Mouse (Mus musculus) G1E-ER4 (cell line): ENCODE data around the gene Enpp1. TPM values are rescaled to one million over a fixed set of nuclear protein-coding genes. Genes with fewer than 3 reads are reported as not detected.

ENCODE experiments used
- GATA1 ChIP-seq: IDR thresholded peaks from one replicate; pipeline ENCODE4 v1.8.0; 2012; ENCODE audit warnings: low read length, inconsistent platforms
- polyA plus RNA-seq: library from polyadenylated mRNA; stranded (reverse); fragments of >175 nt; gene quantifications from 2 replicates; pipeline ENCODE4 v1.2.3, GENCODE M21; 2012

The Enpp1 gene
- polyA plus RNA-seq, 1 experiment: not detected

DNA sequence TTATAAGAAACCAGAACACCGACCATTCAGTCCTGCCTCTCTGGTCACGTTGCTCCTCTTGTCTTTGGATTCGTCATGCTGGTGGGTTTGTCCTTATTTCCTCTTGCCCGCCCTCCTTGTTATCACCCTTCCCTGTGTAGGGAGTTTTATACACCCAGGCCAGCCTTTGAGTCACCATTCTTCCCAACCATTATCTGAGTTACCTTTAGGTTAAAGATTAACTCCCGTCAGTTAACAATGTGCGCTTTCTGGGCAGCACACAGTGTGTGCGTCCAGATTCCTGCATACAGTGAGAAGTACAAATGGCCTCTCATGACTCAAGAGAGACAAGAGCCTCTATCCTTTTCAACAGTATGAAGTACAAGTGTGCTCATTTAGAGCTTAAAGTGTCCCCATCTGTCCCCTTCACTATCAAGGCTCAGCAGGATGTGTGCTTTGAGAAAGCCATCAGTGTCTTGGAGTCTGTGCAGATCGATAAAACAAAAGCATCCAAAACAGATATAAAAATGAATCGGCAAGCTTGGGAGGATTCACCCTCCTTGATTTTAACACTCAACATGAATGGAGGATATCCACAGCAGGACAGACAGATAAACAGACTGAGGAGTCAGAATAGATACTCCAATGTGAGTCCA, 82.8 kb downstream of the Enpp1 start:
- TF ChIP-seq GATA1: peak; percentile 87

GRCm38 (mm10) chr10:24628466-24628865, 83.5 kb downstream of the Enpp1 start:
- TF ChIP-seq GATA1: no peak

GRCm38 (mm10) chr10:24627262-24627661, 84.7 kb downstream of the Enpp1 start:
- TF ChIP-seq GATA1: no peak

- no peak for TF ChIP-seq GATA1
Observed at GRCm38 (mm10) chr10:24625060-24625701, 86.8 kb downstream of the Enpp1 start.

GRCm38 (mm10) chr10:24622586-24622985, 89.4 kb downstream of the Enpp1 start:
- TF ChIP-seq GATA1: no peak

GRCm38 (mm10) chr10:24621572-24621971, 90.4 kb downstream of the Enpp1 start:
- TF ChIP-seq GATA1: no peak

DNA sequence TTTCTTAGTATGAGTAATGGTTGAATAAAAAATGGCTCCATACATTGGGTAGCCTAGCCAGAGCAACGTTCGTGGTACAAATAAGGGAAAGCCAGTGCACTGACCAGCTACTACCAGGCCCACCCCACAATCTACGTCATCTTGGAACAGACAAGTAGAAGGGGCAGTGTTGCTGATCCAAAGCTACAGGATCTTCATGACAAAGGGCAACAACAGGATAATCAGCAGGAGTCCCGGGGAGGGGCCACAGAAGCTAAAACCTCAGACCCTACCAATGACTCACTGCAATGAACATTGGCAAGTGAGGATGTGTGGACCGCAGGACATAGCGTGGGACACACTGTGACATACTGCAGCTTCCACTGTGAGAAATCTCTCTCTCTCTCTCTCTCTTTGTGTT, 96.2 kb downstream of the Enpp1 start:
- no peak for TF ChIP-seq GATA1

GRCm38 (mm10) chr10:24614726-24615125, 97.2 kb downstream of the Enpp1 start:
- TF ChIP-seq GATA1: no peak

GRCm38 (mm10) chr10:24609766-24610165, 102.2 kb downstream of the Enpp1 start:
- TF ChIP-seq GATA1: no peak

DNA sequence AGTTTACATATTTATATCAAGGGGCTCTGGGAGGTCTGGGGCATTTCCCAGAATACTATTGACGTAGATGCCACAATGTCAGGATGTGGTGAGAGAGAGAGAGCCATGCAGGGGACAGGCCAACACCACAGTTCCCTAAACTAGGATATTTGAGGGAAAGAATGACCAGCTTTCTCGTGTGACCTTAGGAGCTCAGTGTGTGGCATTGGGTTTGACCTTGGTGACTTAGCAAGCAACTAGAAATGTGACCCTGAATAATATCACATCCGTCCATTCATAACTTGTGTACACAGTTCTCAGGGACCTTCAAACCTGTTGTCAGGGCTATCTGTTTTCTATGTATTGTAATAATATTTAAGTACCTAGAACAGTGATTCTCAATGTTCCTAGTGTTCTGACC, 102.8 kb downstream of the Enpp1 start:
- no peak for TF ChIP-seq GATA1

DNA sequence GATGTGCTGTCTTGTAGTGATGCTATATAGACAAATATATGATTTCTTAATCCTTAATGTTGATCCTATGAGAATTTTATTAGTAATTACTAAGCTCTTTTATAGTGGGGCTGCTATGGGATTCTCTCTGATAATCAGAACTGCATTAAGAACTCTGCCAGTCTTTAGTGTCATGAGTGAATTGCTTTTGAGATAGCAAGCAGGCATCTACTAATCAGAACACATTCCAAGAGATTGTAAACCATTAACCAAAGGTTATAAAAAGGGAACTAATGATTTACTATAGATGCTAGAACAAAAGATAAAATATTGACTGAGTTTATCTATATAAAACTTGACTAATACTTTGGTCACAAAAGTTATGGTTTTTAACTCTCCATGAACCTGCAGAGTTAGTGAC, 108.2 kb downstream of the Enpp1 start:
- TF ChIP-seq GATA1: no peak

DNA sequence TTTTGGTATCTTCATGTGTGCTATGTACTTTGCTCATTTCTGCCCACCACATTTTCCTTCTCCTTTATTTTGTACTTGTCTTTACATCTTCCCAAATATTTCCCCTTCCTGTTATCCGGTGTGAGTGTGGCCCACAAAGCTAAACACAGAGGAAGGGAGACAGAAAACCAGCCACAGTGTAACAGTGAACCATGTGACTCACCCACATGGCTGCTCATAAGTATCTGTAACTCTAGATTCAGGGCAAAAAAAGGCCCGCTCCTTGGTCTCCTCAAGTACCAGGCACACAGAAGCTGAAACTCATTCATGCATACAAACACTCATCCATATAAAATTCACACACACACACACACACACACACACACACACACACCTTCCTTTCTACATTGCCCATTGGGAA, 108.9 kb downstream of the Enpp1 start:
- no peak for TF ChIP-seq GATA1

DNA sequence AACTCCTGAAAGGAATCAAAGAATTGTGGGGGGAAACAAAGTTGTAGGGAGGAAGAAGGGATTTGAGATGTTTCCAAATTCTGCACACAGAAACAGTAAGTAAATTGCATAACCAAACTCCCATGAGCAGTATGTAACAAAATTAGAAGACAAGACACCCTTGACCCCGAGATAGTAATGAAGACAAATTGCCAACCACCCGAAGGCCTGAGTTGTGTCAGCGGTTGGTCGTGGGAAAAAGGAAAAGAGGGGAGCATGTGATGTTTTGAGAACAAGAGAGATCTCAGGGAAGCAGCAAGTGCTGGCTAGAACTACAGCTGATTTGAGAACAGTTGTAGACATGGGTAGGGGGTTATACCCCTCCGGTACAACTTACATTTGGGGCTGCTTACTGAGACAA, 112.2 kb downstream of the Enpp1 start:
- no peak for TF ChIP-seq GATA1

- no peak for TF ChIP-seq GATA1
Observed at GRCm38 (mm10) chr10:24598693-24599092, 113.3 kb downstream of the Enpp1 start.

- TF ChIP-seq GATA1: no peak
Observed at GRCm38 (mm10) chr10:24597789-24598188, 114.2 kb downstream of the Enpp1 start.

DNA sequence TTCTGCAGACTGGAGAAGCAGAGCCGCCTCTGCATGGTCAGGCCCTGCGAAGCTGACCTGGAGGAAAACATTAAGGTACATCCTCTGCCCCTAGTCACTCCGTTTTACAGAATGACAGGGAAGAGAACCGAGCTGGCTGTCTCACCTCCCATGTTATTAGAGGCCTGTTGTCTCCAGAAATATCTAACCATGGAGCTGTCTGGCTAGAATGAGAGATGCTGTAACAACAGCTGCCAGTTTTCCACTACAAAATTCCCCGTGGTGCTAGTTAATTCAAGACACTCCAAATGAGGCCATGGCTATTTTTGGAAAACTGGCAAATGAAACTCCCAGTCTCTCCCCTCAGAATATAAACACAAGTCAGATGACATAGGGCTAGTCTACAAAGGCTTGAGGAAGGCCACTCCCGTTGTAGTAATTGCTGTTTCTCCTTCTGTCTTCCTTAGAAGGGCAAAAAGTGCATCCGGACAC, 115.1 kb downstream of the Enpp1 start:
- no peak for TF ChIP-seq GATA1
